Mouse (Mus musculus) ZHBTc4 (cell line): ENCODE measurements around the gene Tcaf2.
A peak's percentile ranks its signal among the peaks of the same experiment; 100 is the strongest.

Source experiments
- DNase-seq: peaks from one replicate; pipeline ENCODE4 v3.0.0-alpha.2; 2011; ENCODE audit warnings: low read depth, low spot score

Tcaf2 gene

GRCm38 (mm10) chr6:42644912-42645549 lies at the start of gene Tcaf2:
Gene Tcaf2 (minus strand): TSS chr6:42645254.
- DNase-seq: peak; percentile 95

GRCm38 (mm10) chr6:42692517-42693190 lies 47.6 kb upstream of the Tcaf2 start:
- peak; percentile 89 for DNase-seq

GRCm38 (mm10) chr6:42692154-42692516 lies 47.1 kb upstream of the Tcaf2 start:
- peak; percentile 49 for DNase-seq

GRCm38 (mm10) chr6:42689761-42690160 lies 44.7 kb upstream of the Tcaf2 start:
- no peak for DNase-seq

GRCm38 (mm10) chr6:42687907-42688306 lies 42.9 kb upstream of the Tcaf2 start:
- DNase-seq: no peak

GRCm38 (mm10) chr6:42680077-42680476 lies 35.0 kb upstream of the Tcaf2 start:
- no peak for DNase-seq

GRCm38 (mm10) chr6:42676011-42676410 lies 31.0 kb upstream of the Tcaf2 start:
- DNase-seq: no peak

- no peak for DNase-seq
Observed at GRCm38 (mm10) chr6:42671767-42672166, 26.7 kb upstream of the Tcaf2 start.

- DNase-seq: no peak
Observed at GRCm38 (mm10) chr6:42667722-42668121, 22.7 kb upstream of the Tcaf2 start.

- DNase-seq: no peak
Observed at GRCm38 (mm10) chr6:42661739-42662138, 16.7 kb upstream of the Tcaf2 start.

- no peak for DNase-seq
Observed at GRCm38 (mm10) chr6:42634393-42634792, 10.7 kb downstream of the Tcaf2 start.

- DNase-seq: no peak
Observed at GRCm38 (mm10) chr6:42631395-42631794, 13.7 kb downstream of the Tcaf2 start.

- DNase-seq: no peak
Observed at GRCm38 (mm10) chr6:42616904-42617303, 28.1 kb downstream of the Tcaf2 start.

- peak; percentile 26 for DNase-seq
Observed at GRCm38 (mm10) chr6:42612218-42612617, 32.8 kb downstream of the Tcaf2 start.

- no peak for DNase-seq
Observed at GRCm38 (mm10) chr6:42610954-42611522, 34.0 kb downstream of the Tcaf2 start.

GRCm38 (mm10) chr6:42597592-42597991 lies 47.5 kb downstream of the Tcaf2 start, which contains the start of gene Tcaf3:
Gene Tcaf3 (minus strand): TSS chr6:42597692.
- DNase-seq: no peak

GRCm38 (mm10) chr6:42593138-42593882 lies 51.7 kb downstream of the Tcaf2 start:
- no peak for DNase-seq

GRCm38 (mm10) chr6:42586569-42586968 lies 58.5 kb downstream of the Tcaf2 start:
- DNase-seq: no peak

- peak; percentile 50 for DNase-seq
Observed at GRCm38 (mm10) chr6:42583488-42583872, 61.6 kb downstream of the Tcaf2 start.

- DNase-seq: no peak
Observed at GRCm38 (mm10) chr6:42582741-42583487, 62.1 kb downstream of the Tcaf2 start.

- no peak for DNase-seq
Observed at GRCm38 (mm10) chr6:42578678-42579077, 66.4 kb downstream of the Tcaf2 start.

GRCm38 (mm10) chr6:42577433-42577832 lies 67.6 kb downstream of the Tcaf2 start:
- DNase-seq: no peak
